Mouse (Mus musculus): ENCODE data around the gene Syce3. TPM values are rescaled to one million over a fixed set of nuclear protein-coding genes. Genes with fewer than 3 reads are reported as not detected.

Gene Syce3
- polyA plus RNA-seq (2016; fragmentation: Nextera tagmentation; extraction: Ambion mirVana) = not detected in 2 replicates

- WGBS = 80% methylated on average over 24 of the region's 24 CpGs
- peaks cover 30% of the 10 kb centered on the region for H3K9me3 ChIP-seq (replicated peaks)
- H3K27me3 ChIP-seq (replicated peaks) = no peaks in the 10 kb centered on the region
- H3K4me3 ChIP-seq = no peak within 1 kb of the TSS
- no peaks in the 10 kb centered on the region for H3K36me3 ChIP-seq
- H3K4me2 ChIP-seq = no peak within 1 kb of the TSS
- no peak within 1 kb of the TSS for H3K9ac ChIP-seq
- peaks cover 4% of the 10 kb centered on the region; the same call in 1 of the 2 replicates for H3K4me1 ChIP-seq (replicated peaks)
- 0 out of 2 replicates have a peak, but pooled peaks have one; percentile 24 for ATAC-seq (ENCODE audit: insufficient number of reproducible peaks, low FRiP score)
- no peak within 1 kb of the TSS for H3K27ac ChIP-seq (ENCODE audit: poor library complexity, severe bottlenecking)
These were observed at the start of gene Syce3 for GRCm38 (mm10) chr15:89410118-89410517. Syce3 (minus strand) TSS chr15:89410503.

GRCm38 (mm10) chr15:89459821-89460220 lies 49.5 kb upstream of the Syce3 start:
- 71% methylated on average over 7 of the region's 7 CpGs for WGBS
- Histone ChIP-seq H3K27me3 (replicated peaks) (peaks cover 61% of the 10 kb centered on the region), H3K36me3 (no peaks in the 10 kb centered on the region), H3K4me3 (no peak overlapping the region), H3K4me2 (no peak overlapping the region), H3K9ac (no peak overlapping the region), H3K27ac (ENCODE audit: poor library complexity, severe bottlenecking) (no peak overlapping the region), H3K9me3 (replicated peaks) (no peaks in the 10 kb centered on the region), H3K4me1 (replicated peaks) (no peaks in the 10 kb centered on the region)
- ATAC-seq (ENCODE audit: insufficient number of reproducible peaks, low FRiP score) = no peak

GRCm38 (mm10) chr15:89458942-89459341 lies 48.6 kb upstream of the Syce3 start:
- no peak for ATAC-seq (ENCODE audit: insufficient number of reproducible peaks, low FRiP score)
- no peak overlapping the region for H3K27ac ChIP-seq (ENCODE audit: poor library complexity, severe bottlenecking)
- H3K9me3 ChIP-seq (replicated peaks) = no peaks in the 10 kb centered on the region
- no peak overlapping the region for H3K4me2 ChIP-seq
- H3K4me1 ChIP-seq (replicated peaks) = peaks cover 7% of the 10 kb centered on the region; the same call in 1 of the 2 replicates
- no peak overlapping the region for H3K9ac ChIP-seq
- peaks cover 69% of the 10 kb centered on the region for H3K27me3 ChIP-seq (replicated peaks)
- H3K4me3 ChIP-seq = no peak overlapping the region
- 86% methylated on average over 15 of the region's 15 CpGs for WGBS
- H3K36me3 ChIP-seq = no peaks in the 10 kb centered on the region

GRCm38 (mm10) chr15:89455642-89456041 lies 45.3 kb upstream of the Syce3 start:
- WGBS = 65% methylated on average over 6 of the region's 6 CpGs
- no peak for ATAC-seq (ENCODE audit: insufficient number of reproducible peaks, low FRiP score)
- Histone ChIP-seq H3K9ac (no peak overlapping the region), H3K36me3 (no peaks in the 10 kb centered on the region), H3K27ac (ENCODE audit: poor library complexity, severe bottlenecking) (no peak overlapping the region), H3K9me3 (replicated peaks) (no peaks in the 10 kb centered on the region), H3K27me3 (replicated peaks) (peaks cover 87% of the 10 kb centered on the region), H3K4me3 (no peak overlapping the region), H3K4me1 (replicated peaks) (peaks cover 12% of the 10 kb centered on the region; the same call in 1 of the 2 replicates), H3K4me2 (no peak overlapping the region)

GRCm38 (mm10) chr15:89454857-89455256 lies 44.6 kb upstream of the Syce3 start:
- no peak overlapping the region for H3K4me3 ChIP-seq
- H3K9me3 ChIP-seq (replicated peaks) = no peaks in the 10 kb centered on the region
- peaks cover 87% of the 10 kb centered on the region for H3K27me3 ChIP-seq (replicated peaks)
- no peak overlapping the region for H3K27ac ChIP-seq (ENCODE audit: poor library complexity, severe bottlenecking)
- no peaks in the 10 kb centered on the region for H3K36me3 ChIP-seq
- 0 out of 2 replicates have a peak overlapping the region, but pooled peaks have one; percentile 91 for H3K4me2 ChIP-seq
- peaks cover 12% of the 10 kb centered on the region; the same call in 1 of the 2 replicates for H3K4me1 ChIP-seq (replicated peaks)
- no peak overlapping the region for H3K9ac ChIP-seq
- WGBS = 20% methylated on average over 4 of the region's 6 CpGs
- no peak for ATAC-seq (ENCODE audit: insufficient number of reproducible peaks, low FRiP score)

- Histone ChIP-seq H3K4me1 (replicated peaks) (peaks cover 12% of the 10 kb centered on the region; the same call in 1 of the 2 replicates), H3K27ac (ENCODE audit: poor library complexity, severe bottlenecking) (no peak within 1 kb of the TSS), H3K27me3 (replicated peaks) (peaks cover 87% of the 10 kb centered on the region), H3K4me2 (peak within 1 kb of the TSS; percentile 91), H3K36me3 (no peaks in the 10 kb centered on the region), H3K4me3 (peak within 1 kb of the TSS; percentile 52), H3K9ac (peak within 1 kb of the TSS; percentile 42; the same call in 1 of the 2 replicates), H3K9me3 (replicated peaks) (no peaks in the 10 kb centered on the region)
- WGBS = under 1% methylated on average over 53 of the region's 53 CpGs
- ATAC-seq (ENCODE audit: insufficient number of reproducible peaks, low FRiP score) = peak; percentile 44; the same call in 1 of the 2 replicates
These were observed 43.7 kb upstream of the Syce3 start, which contains the start of gene Mapk8ip2 for GRCm38 (mm10) chr15:89453865-89454478. Mapk8ip2 (plus strand) TSS chr15:89453913.

- Histone ChIP-seq H3K4me2 (peak overlapping the region; percentile 91), H3K9ac (no peak overlapping the region), H3K9me3 (replicated peaks) (no peaks in the 10 kb centered on the region), H3K27me3 (replicated peaks) (peaks cover 84% of the 10 kb centered on the region), H3K4me3 (peak overlapping the region; percentile 52), H3K4me1 (replicated peaks) (peaks cover 12% of the 10 kb centered on the region; the same call in 1 of the 2 replicates), H3K27ac (ENCODE audit: poor library complexity, severe bottlenecking) (no peak overlapping the region), H3K36me3 (no peaks in the 10 kb centered on the region)
- peak; percentile 27; the same call in 1 of the 2 replicates for ATAC-seq (ENCODE audit: insufficient number of reproducible peaks, low FRiP score)
- 4% methylated on average over 24 of the region's 24 CpGs for WGBS
These were observed 42.9 kb upstream of the Syce3 start for GRCm38 (mm10) chr15:89452906-89453864.

- no peak for ATAC-seq (ENCODE audit: insufficient number of reproducible peaks, low FRiP score)
- H3K36me3 ChIP-seq = no peaks in the 10 kb centered on the region
These were observed 32.3 kb upstream of the Syce3 start for GRCm38 (mm10) chr15:89442486-89443070.

GRCm38 (mm10) chr15:89435878-89436277 lies 25.6 kb upstream of the Syce3 start:
- Histone ChIP-seq H3K27ac (ENCODE audit: poor library complexity, severe bottlenecking) (no peak overlapping the region), H3K36me3 (no peaks in the 10 kb centered on the region), H3K4me2 (no peak overlapping the region), H3K27me3 (replicated peaks) (no peaks in the 10 kb centered on the region), H3K9me3 (replicated peaks) (no peaks in the 10 kb centered on the region), H3K4me3 (no peak overlapping the region), H3K4me1 (replicated peaks) (peaks cover 3% of the 10 kb centered on the region; the same call in 1 of the 2 replicates), H3K9ac (no peak overlapping the region)
- WGBS = 81% methylated on average over 5 of the region's 5 CpGs
- ATAC-seq (ENCODE audit: insufficient number of reproducible peaks, low FRiP score) = no peak

More at GRCm38 (mm10) chr15:89442486-89443070, 32.3 kb upstream of the Syce3 start:
- Histone ChIP-seq H3K4me1 (replicated peaks) (0 out of 2 replicates have a peak, but pooled peaks cover 5% of the 10 kb centered on the region), H3K4me3 (no peak overlapping the region), H3K9me3 (replicated peaks) (no peaks in the 10 kb centered on the region), H3K27me3 (replicated peaks) (no peaks in the 10 kb centered on the region), H3K27ac (ENCODE audit: poor library complexity, severe bottlenecking) (no peak overlapping the region), H3K9ac (no peak overlapping the region), H3K4me2 (no peak overlapping the region)
- 36% methylated on average over 8 of the region's 8 CpGs for WGBS

- ATAC-seq (ENCODE audit: insufficient number of reproducible peaks, low FRiP score) = no peak
- no peaks in the 10 kb centered on the region for H3K36me3 ChIP-seq
- WGBS = 68% methylated on average over 3 of the region's 3 CpGs
- H3K9me3 ChIP-seq (replicated peaks) = no peaks in the 10 kb centered on the region
- H3K4me3 ChIP-seq = no peak overlapping the region
- no peak overlapping the region for H3K9ac ChIP-seq
- no peaks in the 10 kb centered on the region for H3K27me3 ChIP-seq (replicated peaks)
- peaks cover 5% of the 10 kb centered on the region; the same call in 1 of the 2 replicates for H3K4me1 ChIP-seq (replicated peaks)
- H3K27ac ChIP-seq (ENCODE audit: poor library complexity, severe bottlenecking) = no peak overlapping the region
- H3K4me2 ChIP-seq = no peak overlapping the region
These were observed 23.8 kb upstream of the Syce3 start for GRCm38 (mm10) chr15:89434136-89434535.
